Mouse (Mus musculus): ENCODE data around the gene Bad.

- TF ChIP-seq CTCF (IDR thresholded peaks at IDR 0.05; ENCODE audit: borderline replicate concordance, extremely low read depth, insufficient read depth, insufficient read length), result no peak
- no peak for TF ChIP-seq POLR2A (IDR thresholded peaks at IDR 0.05; ENCODE audit: borderline replicate concordance, extremely low read depth, insufficient read depth, insufficient read length, poor library complexity, severe bottlenecking)
These were observed 21.6 kb upstream of the Bad start for GRCm38 (mm10) chr19:6919876-6920740.

Data from brain, embryonic 14.5 days (tissue).